Mouse (Mus musculus): Measurements from ENCODE around the gene Eef1a1. TPM values are rescaled to one million over a fixed set of nuclear protein-coding genes. Genes with fewer than 3 reads are reported as not detected.
"Not testable (repeated sequence)": the region's sequence is repeated elsewhere in the genome, so short reads cannot be mapped to it uniquely, and the experiment has no call there.

Eef1a1 gene
- polyA plus RNA-seq, 1 experiment from 2014 or later: 4,016 TPM

DNA sequence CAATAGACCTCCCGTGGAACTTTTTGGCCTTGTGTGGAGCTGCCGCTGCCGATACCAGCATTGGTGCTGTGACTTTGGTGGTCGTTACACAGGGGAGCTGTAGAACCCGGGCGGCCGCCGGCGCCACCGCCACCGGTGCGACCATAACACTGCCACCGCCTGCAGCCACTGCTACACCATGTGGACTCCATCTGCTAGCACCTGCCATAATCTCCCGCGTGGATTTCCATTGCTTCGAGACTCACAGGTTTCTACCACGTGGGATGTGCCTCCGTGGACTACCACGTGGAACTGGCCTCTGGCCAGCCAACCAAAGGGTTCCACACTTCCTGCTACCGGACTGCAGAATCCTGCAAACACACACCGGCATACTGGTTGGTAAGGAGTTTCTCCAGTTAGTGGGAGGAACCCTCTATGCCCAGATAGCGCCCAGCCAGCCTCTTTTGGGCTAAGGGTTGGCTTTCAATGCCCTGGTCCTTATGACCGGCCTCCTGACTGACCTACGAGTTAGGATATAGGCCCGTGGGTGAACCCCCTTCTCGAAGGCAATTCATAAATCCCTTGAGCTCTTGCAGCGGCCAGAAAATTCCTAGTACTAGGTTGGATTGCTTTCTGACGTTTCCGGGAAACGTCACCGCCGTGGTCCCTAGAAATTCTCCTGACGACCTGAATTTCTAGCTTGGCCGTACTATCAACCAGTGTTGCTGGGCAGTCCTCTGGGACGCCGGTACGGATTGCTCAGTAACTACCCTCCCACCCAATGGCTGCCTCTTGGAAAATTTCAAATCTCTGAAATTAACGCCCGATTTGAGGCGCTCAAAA, 32.0 kb upstream of the Eef1a1 start:
- 1% methylated on average over 40 of the region's 40 CpGs for WGBS
- no peaks in the 10 kb centered on the region for H3K9me3 ChIP-seq
- DNase-seq (ENCODE audit: extremely low spot score, low spot score): peak; percentile 43
- peaks cover 41% of the 10 kb centered on the region for H3K4me1 ChIP-seq
- H3K27me3 ChIP-seq (ENCODE audit: poor library complexity, severe bottlenecking): no peaks in the 10 kb centered on the region
- peak overlapping the region; percentile 64 for H3K4me3 ChIP-seq
- H3K27ac ChIP-seq: peak overlapping the region; percentile 93
- H3K36me3 ChIP-seq (replicated peaks): peaks cover 38% of the 10 kb centered on the region

DNA sequence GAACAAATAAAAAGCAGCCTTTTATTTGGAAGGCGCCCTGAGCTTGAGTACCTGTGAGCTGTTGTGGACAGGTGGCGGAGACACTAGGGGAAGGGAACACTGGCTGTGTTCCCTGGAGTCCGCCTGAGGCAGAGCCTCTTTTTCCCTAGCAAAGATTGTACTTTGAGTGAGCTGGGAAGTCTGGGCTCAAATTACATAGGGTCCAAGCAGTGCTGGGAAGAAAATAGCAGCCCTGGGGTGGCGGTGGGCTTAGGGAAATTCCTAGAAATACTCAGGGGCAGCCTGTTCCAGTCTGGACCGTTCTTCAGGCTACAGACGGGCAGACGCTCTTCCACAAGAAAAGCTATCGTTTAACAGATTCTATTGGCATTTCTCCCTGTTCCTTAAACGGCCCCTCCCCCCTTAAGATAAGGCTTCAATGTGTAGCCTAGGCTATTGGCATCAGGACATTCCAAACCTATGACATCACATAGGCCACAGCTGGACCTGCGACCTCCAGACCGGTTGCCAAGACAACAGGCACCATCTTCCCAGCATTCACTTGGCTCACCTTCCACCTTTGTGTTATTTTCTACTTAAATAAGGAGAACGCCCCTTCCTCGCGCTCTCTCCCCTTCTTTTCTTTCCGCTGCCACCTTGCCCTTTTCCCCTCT, 31.3 kb upstream of the Eef1a1 start:
- Histone ChIP-seq H3K4me1 (peaks cover 34% of the 10 kb centered on the region), H3K4me3 (peak overlapping the region; percentile 64), H3K27ac (peak overlapping the region; percentile 93), H3K27me3 (ENCODE audit: poor library complexity, severe bottlenecking) (no peaks in the 10 kb centered on the region), H3K9me3 (no peaks in the 10 kb centered on the region), H3K36me3 (replicated peaks) (peaks cover 30% of the 10 kb centered on the region)
- peak; percentile 92 for DNase-seq (ENCODE audit: extremely low spot score, low spot score)
- WGBS: 2% methylated on average over 15 of the region's 15 CpGs

DNA sequence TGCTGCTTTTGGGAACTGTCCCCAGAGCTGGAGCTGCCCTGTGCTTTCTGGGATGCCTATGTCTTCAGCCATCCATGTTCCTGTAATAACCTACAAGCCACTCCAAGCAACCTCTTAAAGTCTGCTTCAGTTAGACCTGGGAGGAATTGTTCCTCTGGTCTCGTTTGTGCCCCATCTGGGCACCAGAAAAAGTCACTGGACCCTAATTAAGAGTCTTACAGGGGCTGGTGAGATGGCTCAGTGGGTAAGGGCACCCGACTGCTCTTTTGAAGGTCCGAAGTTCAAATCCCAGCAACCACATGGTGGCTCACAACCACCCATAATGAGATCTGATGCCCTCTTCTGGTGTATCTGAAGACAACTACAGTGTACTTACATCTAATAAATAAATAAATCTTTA, 28.3 kb upstream of the Eef1a1 start:
- DNase-seq (ENCODE audit: extremely low spot score, low spot score); H3K27me3 ChIP-seq (ENCODE audit: poor library complexity, severe bottlenecking); H3K9me3 ChIP-seq; H3K4me3 ChIP-seq; H3K36me3 ChIP-seq (replicated peaks): not testable (repeated sequence)
- 63% methylated on average over 3 of the region's 3 CpGs for WGBS
- 0 out of 2 replicates have a peak overlapping the region, but pooled peaks have one; percentile 40 for H3K27ac ChIP-seq
- H3K4me1 ChIP-seq: peaks cover 27% of the 10 kb centered on the region

DNA sequence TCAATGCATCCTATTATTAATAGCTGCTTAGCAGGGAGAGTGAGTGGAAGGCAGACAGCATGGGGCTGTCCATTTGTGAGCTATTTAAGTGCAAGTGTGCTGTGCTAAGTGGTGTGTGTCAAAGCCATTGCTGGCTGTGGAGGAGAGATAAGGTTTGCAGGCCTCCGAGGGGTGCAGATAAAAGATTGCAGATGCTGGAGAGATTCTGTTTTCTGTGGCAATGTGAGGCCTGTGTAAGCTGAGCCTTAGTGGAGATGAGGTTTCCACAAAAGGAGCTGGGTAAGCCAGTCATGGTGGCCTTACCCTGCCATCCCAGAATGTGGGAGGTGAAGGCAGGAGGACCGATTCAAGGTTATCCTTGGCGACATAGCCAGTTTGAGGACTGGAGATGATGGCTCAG, 27.2 kb upstream of the Eef1a1 start:
- Histone ChIP-seq H3K4me1 (peaks cover 19% of the 10 kb centered on the region), H3K27me3 (ENCODE audit: poor library complexity, severe bottlenecking) (no peaks in the 10 kb centered on the region), H3K9me3 (peaks cover 3% of the 10 kb centered on the region; the same call in 1 of the 2 replicates), H3K27ac (no peak overlapping the region), H3K36me3 (replicated peaks) (peaks cover 3% of the 10 kb centered on the region; the same call in 1 of the 2 replicates), H3K4me3 (no peak overlapping the region)
- WGBS: 80% methylated on average over 3 of the region's 3 CpGs
- DNase-seq (ENCODE audit: extremely low spot score, low spot score): no peak

DNA sequence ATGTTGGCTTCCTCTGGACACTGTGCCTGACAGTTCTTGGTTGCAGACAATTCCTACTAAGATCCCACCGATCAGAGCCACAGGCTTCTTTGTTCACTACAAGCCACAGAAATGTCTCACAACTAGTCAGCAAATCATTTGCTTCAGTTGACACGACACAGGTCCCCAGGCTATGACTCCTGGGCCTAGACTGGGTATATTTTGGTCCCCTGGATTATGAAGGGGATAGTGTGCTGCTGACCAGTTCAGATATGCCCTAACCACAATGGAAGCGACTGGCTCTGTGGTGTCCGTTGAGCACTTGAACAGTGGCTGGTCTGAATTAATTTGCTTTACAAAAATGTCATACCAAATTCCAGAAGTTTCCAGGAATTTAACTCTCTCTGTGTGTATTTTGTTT, 25.7 kb upstream of the Eef1a1 start:
- Histone ChIP-seq H3K27me3 (ENCODE audit: poor library complexity, severe bottlenecking) (no peaks in the 10 kb centered on the region), H3K4me1 (peaks cover 7% of the 10 kb centered on the region), H3K4me3 (no peak overlapping the region), H3K36me3 (replicated peaks) (peaks cover 3% of the 10 kb centered on the region; the same call in 1 of the 2 replicates), H3K27ac (no peak overlapping the region), H3K9me3 (peaks cover 3% of the 10 kb centered on the region; the same call in 1 of the 2 replicates)
- DNase-seq (ENCODE audit: extremely low spot score, low spot score): no peak
- 87% methylated on average over 4 of the region's 4 CpGs for WGBS

DNA sequence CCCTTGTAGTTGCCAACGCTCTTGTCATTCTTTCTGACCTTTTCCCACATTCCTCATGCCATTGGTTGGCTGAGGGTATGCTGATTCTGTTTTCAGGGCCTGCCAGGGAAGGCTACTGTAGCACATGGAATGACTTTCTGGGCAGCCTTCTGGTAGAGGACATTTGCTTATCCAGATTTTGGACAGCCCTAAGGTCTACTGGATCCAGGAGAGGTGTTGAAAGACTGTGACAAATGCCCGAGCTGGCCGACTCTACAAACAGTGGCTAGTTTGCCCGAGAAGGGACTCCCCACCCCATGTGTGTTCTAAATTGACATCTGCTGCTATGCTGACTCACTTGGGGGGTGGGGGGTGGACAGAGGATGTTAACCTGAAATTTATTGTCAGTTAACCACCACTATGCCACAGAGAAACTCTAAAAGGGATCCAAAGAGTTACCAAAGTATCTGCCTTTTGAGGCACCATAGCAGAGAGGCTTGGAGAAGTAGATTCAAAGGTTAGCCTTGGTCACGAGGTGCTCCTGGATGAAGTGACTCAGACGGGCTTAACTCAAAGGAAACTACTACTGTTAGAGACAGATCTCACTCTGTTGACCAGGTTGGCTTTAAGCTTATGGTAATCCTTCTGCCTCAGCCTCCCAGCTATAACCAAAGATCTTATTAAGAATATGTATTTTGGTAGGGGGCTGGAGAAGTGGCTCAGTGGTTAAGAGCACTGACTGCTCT, 25.0 kb upstream of the Eef1a1 start:
- H3K4me3 ChIP-seq: no peak overlapping the region
- H3K36me3 ChIP-seq (replicated peaks): peaks cover 3% of the 10 kb centered on the region; the same call in 1 of the 2 replicates
- H3K9me3 ChIP-seq: peaks cover 3% of the 10 kb centered on the region; the same call in 1 of the 2 replicates
- H3K4me1 ChIP-seq: peaks cover 3% of the 10 kb centered on the region; the same call in 1 of the 2 replicates
- H3K27ac ChIP-seq: no peak overlapping the region
- 86% methylated on average over 6 of the region's 6 CpGs for WGBS
- no peaks in the 10 kb centered on the region for H3K27me3 ChIP-seq (ENCODE audit: poor library complexity, severe bottlenecking)
- no peak for DNase-seq (ENCODE audit: extremely low spot score, low spot score)

DNA sequence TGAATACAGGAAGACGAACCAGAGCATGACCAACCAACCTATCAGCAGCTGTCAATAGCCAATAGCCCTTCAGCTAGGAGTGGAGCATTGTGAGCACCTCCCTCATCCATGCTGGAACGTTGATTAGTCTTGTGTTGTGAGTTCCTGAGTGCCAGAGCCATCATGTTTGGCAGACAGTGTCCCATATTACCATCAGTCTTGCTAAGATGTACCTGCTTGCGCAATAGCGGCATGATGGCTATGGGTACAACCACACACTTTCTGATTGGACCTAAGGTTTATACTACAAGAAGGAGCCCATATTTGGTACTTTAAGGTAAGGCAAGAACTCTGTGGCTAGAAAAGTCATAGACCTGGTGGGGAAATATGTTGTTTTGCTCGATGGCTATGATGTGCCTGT, 22.8 kb upstream of the Eef1a1 start:
- Histone ChIP-seq H3K27me3 (ENCODE audit: poor library complexity, severe bottlenecking) (no peaks in the 10 kb centered on the region), H3K9me3 (peaks cover 3% of the 10 kb centered on the region; the same call in 1 of the 2 replicates), H3K4me3 (no peak overlapping the region), H3K36me3 (replicated peaks) (peaks cover 3% of the 10 kb centered on the region; the same call in 1 of the 2 replicates), H3K4me1 (no peaks in the 10 kb centered on the region), H3K27ac (no peak overlapping the region)
- DNase-seq (ENCODE audit: extremely low spot score, low spot score): no peak
- WGBS: 94% methylated on average over 5 of the region's 5 CpGs

DNA sequence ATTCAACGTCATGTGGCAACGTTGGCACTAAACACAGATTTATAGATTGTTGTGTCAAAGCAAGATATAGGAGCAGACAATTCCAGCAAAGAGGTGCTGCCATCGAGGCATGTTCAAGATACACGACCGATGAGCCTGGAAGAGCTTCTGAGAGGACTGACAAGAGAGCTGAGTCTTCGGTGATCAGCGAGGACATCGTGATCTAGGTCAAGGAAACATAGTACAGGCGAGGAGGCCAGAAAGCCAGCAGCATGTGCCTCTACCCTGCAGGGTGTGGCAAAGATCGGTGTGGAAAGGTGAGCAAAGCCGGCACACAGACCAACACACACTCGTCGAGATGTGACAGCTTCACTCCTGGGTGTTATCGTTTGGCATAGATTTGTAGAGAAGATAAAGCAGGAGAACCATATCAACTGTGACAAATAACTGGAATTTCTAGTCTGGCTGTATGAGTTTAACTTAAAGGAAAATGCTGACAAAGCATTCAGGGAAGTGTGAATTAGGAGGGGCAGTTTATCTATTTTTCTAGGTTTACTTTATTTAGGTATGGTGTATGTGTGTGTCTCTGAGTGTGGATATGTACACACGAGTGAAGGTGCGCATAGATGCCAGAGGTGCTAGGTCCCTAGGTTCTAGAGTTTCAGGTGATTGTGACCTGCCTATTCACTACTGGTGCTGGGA, 19.3 kb upstream of the Eef1a1 start:
- Histone ChIP-seq H3K9me3 (peaks cover 3% of the 10 kb centered on the region; the same call in 1 of the 2 replicates), H3K27me3 (ENCODE audit: poor library complexity, severe bottlenecking) (no peaks in the 10 kb centered on the region), H3K36me3 (replicated peaks) (peaks cover 3% of the 10 kb centered on the region; the same call in 1 of the 2 replicates), H3K4me1 (peaks cover 24% of the 10 kb centered on the region), H3K4me3 (no peak overlapping the region), H3K27ac (no peak overlapping the region)
- WGBS: 92% methylated on average over 16 of the region's 16 CpGs
- no peak for DNase-seq (ENCODE audit: extremely low spot score, low spot score)

DNA sequence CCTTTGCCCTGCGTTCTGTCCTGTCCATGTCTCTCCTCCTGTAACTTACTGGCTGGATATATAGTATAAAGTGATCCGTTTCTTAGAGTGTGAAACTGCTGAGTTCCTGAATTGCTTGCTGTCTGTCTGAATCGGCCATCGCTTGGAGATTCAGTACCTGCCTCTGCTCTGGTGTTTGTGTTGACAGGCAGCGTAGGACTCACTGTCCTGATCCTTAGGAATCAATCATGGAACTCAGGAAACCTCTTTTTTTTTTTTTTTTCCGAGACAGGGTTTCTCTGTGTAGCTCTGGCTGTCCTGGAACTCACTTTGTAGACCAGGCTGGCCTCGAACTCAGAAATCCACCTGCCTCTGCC, 17.7 kb upstream of the Eef1a1 start:
- peak overlapping the region; percentile 57; the same call in 1 of the 2 replicates for H3K27ac ChIP-seq
- H3K4me1 ChIP-seq: peaks cover 38% of the 10 kb centered on the region
- no peak for DNase-seq (ENCODE audit: extremely low spot score, low spot score)
- H3K4me3 ChIP-seq: no peak overlapping the region
- H3K36me3 ChIP-seq (replicated peaks): peaks cover 2% of the 10 kb centered on the region; the same call in 1 of the 2 replicates
- no peaks in the 10 kb centered on the region for H3K27me3 ChIP-seq (ENCODE audit: poor library complexity, severe bottlenecking)
- peaks cover under 1% of the 10 kb centered on the region; the same call in 1 of the 2 replicates for H3K9me3 ChIP-seq
- 88% methylated on average over 7 of the region's 7 CpGs for WGBS

DNA sequence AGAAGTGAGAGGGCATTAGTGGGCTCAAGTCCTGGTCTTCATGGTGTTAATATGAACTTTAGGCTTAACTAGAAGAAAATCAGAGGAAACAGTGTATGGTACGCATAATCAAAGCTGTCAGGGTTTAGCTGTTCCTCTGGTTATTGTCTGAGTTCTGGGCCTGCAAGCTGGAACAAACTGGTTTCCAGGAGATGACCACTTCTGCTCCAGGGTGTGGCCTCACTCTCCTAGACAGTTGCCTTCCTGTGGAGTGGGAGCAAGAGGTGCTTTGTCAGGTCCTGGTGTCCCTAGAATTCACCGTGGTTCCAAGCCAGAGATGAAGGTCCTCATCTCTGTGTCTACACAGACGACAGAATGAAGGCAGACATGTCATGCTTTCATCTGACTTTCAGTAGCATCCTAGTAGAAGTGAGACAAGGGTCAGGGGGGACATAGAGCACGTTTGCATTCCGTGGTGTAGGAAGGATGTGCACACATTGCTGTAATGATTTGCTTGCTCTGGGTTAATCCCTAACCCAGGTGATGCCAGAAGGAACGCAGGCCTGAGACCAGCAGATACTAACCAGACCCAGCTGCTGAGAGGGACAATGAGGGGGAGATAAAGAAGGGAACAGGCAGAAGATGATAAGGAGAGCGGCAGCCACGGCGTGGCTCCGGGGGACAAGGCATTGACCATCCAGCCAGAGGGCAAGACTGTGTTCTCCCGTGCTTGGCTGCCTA, 17.2 kb upstream of the Eef1a1 start:
- Histone ChIP-seq H3K9me3 (no peaks in the 10 kb centered on the region), H3K4me3 (no peak overlapping the region), H3K4me1 (peaks cover 42% of the 10 kb centered on the region), H3K27ac (peak overlapping the region; percentile 57; the same call in 1 of the 2 replicates), H3K27me3 (ENCODE audit: poor library complexity, severe bottlenecking) (no peaks in the 10 kb centered on the region), H3K36me3 (replicated peaks) (no peaks in the 10 kb centered on the region)
- DNase-seq (ENCODE audit: extremely low spot score, low spot score): no peak
- 83% methylated on average over 11 of the region's 11 CpGs for WGBS

DNA sequence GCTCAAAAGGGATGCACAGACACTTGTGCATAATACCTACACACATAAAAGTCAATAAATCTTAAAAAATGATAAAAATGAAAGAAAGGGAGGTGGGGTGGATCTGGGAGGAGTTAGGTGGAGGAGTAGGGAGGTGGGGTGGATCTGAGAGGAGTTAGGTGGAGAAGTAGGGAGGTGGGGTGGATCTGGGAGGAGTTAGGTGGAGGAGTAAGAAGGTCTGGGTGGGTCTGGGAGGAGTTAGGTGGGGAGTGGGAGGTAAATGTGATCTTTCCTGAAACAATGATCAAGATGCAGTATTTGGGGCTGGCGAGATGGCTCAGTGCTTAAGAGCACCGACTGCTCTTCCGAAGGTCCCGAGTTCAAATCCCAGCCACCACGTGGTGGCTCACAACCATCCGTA, 16.3 kb upstream of the Eef1a1 start:
- H3K36me3 ChIP-seq (replicated peaks): no peaks in the 10 kb centered on the region
- DNase-seq (ENCODE audit: extremely low spot score, low spot score): no peak
- H3K4me3 ChIP-seq: no peak overlapping the region
- H3K27me3 ChIP-seq (ENCODE audit: poor library complexity, severe bottlenecking): no peaks in the 10 kb centered on the region
- no peaks in the 10 kb centered on the region for H3K9me3 ChIP-seq
- peak overlapping the region; percentile 93 for H3K27ac ChIP-seq
- WGBS: 95% methylated on average over 6 of the region's 6 CpGs
- peaks cover 51% of the 10 kb centered on the region for H3K4me1 ChIP-seq
